Mouse (Mus musculus) cerebellum, adult 8-10 months (tissue): ENCODE measurements around the gene Gm21739.
"Not testable (repeated sequence)": the region's sequence is repeated elsewhere in the genome, so short reads cannot be mapped to it uniquely, and the experiment has no call there.

ENCODE experiments used
- DNase-seq: peaks from one replicate; pipeline ENCODE4 v3.0.0; 2022

The Gm21739 gene

GRCm38 (mm10) chrY:44264344-44264743 is at the start of gene Gm21739:
Gene Gm21739 (minus strand): TSS chrY:44264444.
- DNase-seq: not testable (repeated sequence)
